Mouse (Mus musculus) frontal cortex, postnatal 36 days (tissue): ENCODE results near the gene Slc2a9.

Source experiments
- DNase-seq, 2 experiments: peaks; one replicate each; pipeline ENCODE4 v3.0.0; 2022; ENCODE audit warnings: low spot score in 2 of 2

Gene Slc2a9

DNA sequence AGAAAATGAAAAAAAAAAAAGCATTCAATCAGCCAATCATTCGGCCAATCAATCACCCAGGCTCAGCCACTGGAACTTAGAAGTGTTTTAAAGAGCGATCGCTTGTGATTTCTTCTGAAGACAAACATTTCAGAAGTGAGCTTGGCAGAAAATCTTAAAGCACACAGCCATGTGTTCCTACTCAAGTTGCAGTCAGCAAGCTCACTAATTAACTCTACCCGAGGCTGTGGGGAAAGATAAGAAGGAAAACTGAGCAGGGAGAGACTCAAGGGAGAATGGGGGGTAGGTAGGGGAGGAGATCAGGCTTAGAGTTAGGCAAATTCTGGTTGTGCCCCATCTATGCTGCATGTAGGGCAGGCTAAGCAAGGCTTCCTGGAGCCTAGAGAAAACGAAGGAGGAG is 130.6 kb downstream of the Slc2a9 start:
- DNase-seq = peak in 1 of 2 experiments; percentile 42

DNA sequence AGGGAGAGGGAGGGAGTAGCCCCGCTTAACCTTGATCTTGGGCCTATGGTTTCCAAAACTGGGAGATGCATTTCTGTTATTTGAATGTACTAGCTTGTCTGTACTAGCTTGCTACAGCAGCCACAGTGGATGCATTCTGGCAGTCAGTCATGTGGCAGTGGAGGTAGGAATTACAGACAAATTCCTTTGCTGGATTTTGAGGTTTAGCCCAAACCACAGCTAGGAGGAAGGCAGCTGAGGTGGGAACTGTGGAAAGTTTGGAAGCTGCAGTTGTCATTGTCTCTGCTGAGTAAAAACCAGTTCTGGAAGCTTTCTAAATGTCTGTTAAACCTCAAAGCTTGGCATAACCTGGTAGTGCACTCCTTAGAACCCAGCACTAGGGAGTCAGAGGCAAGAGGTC is 131.6 kb downstream of the Slc2a9 start:
- DNase-seq = no peak

DNA sequence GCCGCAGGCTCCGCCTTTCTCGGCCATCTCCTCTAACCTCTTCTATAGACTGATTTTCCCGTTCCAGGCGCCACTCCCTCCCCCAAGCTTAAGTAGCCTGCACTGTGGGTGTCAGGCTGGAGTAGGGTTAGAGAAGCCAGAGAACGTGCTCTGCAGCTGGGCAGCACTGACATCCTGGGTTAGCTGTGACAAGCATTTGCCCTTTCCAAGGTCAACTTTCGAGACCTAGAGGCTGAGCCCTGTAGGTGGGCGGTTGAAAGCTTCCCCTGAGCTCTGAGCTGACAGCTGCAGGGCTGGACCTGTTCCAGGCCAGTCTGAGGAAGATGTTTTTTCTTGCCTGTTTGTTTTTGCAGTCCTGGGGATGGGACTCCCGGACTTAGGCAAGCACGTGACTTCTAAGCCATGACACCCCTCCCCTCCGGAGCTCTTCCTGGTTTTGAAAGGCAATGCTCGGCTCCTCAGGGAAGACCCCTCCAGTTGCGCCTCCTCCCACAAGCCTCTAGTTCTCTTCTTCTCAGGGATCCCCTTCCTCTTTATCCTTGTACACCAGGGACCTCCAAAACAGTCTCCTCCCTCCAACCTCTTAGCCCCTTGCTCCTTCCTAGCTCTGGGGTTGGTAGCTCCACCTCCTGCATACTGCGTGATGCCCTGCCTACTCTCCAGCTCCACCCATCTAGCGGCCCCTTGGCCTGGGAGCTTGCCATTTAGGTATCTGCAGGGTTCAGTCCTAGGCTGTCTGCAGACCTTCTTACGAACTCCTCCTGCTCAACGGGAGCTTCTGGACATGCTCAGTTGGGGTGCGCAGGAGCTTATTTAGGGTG is 136.1 kb downstream of the Slc2a9 start:
- DNase-seq = peak in 1 of 2 experiments; percentile 15

DNA sequence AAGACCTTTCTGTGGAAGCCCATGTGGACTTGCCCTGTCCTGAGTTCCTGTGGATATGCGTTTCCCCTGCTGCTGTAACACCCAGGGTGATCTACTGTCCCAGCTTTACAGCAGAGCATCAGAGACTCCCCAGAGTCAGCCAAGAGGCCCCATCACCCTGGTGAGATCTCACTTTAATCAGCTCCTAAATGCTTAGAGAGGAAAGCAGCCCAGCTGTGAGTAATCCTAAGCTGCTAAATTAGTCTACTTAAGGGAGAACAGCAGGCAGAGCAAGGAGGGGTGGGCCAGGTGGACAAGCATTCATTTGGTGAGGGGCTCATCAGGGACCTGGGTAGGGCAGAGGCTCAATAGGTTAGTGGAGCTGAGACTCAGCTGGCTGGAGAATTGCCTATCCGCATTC is 137.4 kb downstream of the Slc2a9 start:
- no peak for DNase-seq

DNA sequence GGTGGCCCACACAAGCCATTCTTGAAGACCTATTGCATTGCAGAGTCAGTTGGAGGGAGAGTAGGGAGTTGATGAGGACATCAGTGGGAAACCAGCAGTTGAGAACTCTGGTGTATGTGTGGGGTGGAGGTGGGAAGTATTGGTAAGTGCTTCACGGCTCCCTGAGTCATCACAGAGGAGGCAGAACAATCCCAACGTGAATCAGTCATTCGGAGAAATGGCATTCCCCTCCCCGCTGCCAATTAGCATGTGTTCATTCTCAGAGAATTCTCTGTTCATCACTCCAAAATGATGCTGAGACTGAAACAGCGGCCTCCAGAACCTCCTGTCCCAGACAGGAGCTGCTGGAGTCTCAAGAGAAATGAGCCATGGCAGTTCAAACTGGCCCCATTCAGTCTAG is 138.5 kb downstream of the Slc2a9 start:
- peak; percentile 62 to 64 for DNase-seq

DNA sequence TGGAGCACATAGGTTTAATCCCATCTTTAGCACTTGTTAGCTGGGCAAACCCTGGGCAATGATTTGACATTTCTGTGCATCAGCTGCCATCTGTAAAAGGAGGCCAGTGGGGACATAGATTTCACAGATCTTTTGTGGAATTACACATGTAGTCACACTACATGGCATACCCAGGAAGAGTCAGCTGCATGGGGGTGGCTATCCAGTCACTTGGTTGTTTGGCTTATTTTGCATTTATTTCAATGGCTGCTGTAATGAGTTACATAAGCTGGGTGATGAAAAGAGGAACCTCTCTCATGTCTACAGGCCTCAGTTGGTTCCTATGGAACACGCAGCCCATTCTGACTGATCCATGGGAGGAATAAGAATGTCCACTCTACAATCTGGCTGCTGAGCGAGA is 143.2 kb downstream of the Slc2a9 start:
- peak in 1 of 2 experiments; percentile 19 for DNase-seq

DNA sequence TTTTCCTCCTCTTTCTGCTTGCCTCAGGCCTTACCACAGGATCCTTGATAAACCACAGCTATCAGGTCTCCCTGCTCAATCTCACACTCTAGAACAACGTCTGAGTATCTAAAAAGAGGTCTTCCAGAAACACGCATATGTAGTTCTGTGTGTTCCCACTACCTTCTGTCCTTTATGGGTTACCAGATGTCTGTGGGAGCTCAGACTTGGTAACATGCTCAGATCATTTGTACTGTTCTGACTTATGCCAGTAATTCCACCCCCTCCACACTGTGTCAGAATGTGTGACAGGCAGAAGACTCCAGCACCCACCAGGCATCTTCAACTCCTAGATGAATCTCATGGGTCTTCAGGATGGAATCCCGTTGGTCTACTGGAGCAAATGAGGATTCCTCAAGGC is 146.0 kb downstream of the Slc2a9 start:
- peak; percentile 17 to 50 for DNase-seq

DNA sequence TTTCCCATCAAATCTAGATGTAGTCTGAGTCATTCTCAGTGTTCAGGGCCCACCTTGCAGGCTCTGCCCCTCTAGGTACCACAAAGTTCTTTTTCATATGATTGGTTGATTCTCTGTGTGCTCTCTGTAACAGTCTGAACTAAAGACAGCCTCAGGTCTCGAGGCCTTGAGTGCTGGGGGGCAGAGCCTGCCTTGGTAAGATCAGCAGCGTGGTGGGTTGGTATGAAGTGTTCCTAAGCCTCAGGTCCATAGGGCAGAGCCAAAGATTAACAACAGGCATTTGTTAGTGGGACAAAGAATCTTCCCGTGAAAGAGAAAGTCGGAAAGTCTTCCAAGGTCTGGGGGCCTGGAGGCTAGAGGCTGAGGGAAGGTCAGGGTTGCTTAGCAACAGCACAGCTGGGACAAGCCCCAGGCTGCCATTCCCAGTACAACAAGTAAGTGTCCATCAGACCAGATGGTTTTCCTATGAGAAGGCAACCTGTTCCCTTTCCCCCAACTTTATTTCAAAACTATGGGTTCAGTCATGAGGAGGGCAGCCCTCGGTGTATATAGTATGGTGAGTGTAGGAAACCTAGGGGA is 152.5 kb downstream of the Slc2a9 start:
- DNase-seq = no peak

DNA sequence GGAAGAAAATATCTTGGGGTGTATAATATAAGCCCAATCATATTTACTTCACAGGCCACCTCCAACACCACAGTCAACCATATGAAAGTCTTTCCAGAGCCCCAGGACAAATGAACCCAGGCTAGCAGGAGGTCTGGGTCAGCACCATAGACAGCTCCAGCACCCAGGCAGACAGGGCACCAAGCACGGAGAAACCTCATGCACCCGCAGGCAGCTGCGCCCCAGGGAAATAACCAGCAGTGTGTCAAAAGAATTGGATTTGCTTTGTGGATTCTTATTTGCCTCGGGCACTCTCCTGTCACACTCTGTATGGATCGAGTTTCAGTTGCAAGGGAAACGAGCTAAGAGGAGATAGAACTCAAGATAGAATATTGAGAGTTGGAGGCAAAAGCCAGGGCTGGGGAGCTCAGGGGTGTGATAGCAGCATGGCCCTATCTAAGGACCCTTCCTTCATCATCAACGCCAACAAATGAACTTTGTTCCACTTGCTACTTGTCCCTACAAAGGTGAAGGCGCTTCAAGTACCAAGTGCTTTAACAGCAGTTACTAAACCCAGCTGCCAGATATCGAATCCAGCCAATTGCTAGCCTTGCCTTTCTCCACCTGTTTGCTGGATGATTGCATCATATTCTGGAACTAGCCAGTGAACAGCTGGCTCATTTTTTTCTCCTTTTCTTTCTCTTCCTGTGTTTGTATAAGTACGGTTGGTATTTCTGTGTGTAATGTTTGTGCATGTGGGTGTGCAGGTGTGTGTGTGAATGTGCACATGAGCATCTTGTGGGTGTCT is 156.1 kb downstream of the Slc2a9 start:
- no peak for DNase-seq

DNA sequence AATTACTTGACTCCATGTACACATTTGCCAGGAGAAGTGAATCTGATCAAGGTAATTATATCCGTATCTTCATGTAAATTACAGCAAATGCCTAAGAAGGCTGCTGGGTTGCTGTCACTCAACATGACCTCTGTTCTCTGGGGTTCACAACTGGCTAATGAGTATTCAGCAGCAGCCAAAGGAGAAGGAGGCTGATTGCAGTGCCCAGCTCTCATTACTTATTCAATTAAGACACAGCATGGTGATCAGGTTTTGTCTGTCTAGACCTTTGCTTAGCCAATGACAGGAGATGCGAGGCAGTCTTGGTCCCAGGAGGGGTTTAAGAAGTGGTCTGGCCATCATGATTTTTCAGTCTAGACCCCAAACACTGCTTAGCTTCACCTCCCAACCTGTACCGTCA is 159.8 kb downstream of the Slc2a9 start:
- DNase-seq = no peak

DNA sequence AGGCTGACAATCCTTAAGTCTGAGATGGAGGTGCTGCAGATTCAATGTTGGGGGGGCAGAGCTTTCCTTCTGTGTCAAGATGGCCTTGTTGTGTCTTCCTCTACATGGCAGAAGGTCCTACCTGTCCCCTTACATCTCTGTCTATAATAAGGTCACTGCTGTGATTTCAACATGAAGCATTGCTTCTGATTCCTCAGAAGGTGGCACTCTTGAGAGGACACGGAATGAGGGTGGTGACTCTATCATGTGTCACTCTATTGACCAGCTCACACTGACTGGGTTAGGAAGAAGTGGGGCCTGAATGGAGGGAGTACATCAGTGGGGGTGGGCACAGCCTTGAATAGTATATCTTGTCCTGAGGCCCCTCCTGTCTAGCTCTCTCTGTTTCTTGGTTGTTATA is 168.4 kb downstream of the Slc2a9 start:
- no peak for DNase-seq

DNA sequence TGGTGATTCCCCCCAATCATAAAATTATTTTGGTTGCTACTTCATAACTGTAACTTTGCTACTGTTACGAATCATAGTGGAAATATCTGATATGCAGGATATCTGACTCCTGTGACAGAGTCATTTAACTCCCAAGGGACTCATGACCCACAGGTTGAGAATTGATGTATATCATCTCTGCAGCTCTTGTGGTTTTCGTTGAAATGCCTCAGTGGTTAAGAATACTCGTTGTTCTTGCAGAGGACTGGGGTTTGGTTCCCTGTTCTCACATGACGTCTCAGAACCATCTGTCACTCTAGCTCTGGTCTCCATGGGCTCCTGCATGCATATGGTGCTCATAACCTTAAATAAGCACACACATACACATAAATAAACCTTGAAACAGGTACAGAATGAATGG is 169.6 kb downstream of the Slc2a9 start:
- DNase-seq = no peak

DNA sequence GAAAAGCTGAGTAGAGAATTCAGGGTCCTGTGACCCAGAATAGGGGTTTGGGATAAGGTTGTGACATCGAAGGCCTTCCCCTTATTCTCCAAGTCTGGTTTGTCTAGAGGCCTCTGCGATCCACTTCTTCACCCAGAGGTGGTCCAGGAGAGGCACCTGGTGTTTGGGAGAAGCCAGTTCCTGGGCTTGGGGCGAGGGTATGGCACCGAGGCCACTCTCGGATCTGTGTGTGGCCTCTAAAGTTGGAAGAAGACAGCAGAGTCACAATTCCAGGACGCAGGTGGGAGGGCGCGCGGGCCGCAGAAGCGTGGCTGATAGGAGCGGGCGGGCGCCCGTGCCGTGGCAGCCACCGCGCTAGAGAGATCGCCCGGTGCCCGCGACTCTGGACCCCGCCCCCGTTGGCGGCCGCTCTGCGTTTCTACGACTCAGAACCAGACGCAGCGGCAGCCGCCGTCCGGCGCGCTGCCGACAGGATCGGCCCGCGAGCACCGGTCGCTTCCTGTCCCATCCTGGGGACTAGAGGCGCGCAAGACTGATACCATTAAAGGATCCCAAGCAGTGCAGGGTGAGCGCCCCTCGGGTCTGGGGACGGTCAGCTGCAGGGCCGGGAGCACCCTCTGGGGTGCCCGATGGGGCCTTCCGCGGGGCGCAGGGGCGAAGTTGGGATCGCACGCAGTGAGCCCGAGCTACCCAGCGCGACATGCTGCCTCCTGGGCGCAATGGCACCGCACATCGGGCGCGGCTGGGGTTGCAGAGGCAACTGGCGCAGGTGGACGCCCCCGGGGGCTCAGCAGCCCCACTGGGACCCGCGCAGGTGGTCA is 183.8 kb downstream of the Slc2a9 start, which contains the start of gene Drd5:
Gene Drd5, plus strand, starts transcription at position 402 of the 821 bp plus-strand sequence.
- no peak for DNase-seq

DNA sequence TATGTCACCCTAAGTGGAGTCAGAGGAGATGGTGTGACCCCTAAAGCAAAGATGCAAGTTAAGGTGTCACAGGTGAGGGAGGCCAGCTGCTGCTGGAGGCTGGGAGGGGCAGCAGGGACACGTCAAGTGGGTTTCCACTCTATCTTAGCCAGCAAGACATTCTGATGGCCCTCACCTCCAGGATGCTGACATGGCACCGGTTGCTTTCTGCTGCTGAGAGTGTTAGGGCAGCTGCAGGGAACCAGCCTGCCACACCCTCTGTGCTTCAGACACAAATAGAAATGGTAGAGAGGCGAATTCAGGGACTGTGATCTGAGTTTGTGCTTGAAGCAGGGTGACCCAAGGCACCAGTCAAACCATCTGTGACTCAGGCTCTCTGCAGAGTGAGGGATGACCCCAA is 193.1 kb downstream of the Slc2a9 start:
- DNase-seq = no peak

DNA sequence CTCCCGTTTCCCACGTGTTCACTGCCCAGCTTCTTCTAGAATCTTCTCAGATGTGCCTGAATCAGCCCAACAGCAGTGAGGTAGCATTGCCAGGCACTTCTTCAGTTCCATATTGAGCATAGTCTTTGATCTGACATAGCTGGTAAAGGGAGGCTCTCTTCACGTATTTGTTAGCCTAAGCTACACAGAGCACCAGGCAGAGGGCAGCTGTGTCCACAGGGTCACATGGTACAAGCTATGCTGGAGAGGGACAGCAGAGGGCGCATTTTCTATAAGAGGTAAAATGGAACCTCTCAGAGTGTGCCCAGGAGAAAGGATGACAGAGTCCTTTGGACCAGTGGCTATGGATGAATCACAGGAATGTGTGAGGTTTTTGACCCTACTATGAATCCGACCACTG is 194.1 kb downstream of the Slc2a9 start:
- DNase-seq = peak; percentile 61 to 78

DNA sequence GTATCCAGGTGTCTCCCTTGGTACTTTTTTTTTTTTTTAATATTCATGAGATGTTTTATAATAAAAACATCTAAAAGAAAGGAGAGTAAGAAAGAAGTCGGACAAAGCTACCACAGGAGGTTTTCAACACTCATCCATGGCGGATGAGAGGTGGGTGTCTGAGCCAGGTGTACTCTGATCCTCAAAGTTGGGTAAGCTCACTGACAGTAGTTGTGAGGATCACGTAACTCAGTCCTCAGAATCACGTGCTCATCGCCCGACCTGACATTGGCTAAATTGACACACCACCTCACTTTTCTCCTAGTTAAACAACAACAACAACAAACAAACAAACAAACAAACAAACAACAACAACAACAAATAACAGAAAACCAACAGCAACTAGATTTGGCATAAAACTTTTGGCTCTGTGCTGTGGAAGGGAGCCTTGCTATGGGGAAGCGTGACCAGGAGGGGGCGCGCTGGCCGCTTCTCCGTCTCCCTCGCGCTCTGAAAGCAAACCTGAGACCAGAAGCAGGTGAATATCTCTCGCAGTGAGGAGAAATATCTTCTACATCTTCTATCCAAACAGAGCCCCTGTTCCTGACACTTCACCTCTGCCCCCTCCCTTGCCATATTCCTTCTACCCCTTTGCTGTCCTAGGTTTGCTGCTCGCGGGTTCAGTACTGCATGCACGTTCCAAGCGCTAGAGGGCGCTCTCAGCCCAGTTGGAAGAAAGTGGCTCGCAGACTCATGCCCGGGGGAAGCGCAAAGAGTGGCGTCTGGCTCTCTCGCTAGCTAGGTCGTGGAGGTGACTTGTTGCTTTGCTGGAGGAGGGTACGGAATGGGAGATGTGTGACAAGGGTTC is 195.5 kb downstream of the Slc2a9 start:
- DNase-seq = peak; percentile 91 to 92

DNA sequence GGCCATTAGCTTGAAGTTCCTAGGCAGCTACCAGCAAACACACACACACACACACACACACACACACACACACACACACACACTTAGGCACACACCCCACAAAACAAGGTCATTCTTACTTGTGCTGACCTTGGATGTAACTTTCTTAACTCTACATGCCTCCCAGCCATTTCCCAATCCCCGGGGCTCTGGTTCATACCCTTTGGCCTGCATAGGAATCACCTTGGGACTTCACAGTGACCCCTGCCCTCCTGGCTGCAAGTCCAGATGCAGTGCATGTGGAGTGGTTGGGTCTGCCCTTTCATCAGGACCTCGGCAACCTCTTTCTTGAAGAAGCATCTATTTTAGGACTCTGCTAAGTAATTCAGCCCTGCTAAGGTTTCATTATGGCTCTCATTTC is 197.7 kb downstream of the Slc2a9 start:
- DNase-seq = no peak

DNA sequence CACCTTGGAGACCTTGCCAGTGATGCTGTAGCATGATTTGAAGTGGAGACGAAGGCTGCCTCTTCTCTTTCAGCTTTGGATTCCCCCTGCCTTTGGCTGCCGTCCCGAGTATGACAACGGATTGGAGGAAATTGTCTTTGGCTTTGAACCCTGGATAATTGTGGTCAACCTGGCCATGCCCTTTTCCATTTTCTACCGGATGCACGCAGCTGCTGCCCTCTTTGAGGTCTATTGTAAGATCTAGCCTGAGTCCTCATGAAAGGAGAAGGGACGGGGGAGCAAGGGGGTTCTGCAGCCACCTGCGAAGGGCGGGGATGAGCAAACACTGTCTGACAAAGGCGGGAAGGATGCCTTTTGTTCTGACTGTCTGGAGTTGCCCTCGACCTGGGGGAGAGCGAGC is 200.3 kb downstream of the Slc2a9 start:
- no peak for DNase-seq

DNA sequence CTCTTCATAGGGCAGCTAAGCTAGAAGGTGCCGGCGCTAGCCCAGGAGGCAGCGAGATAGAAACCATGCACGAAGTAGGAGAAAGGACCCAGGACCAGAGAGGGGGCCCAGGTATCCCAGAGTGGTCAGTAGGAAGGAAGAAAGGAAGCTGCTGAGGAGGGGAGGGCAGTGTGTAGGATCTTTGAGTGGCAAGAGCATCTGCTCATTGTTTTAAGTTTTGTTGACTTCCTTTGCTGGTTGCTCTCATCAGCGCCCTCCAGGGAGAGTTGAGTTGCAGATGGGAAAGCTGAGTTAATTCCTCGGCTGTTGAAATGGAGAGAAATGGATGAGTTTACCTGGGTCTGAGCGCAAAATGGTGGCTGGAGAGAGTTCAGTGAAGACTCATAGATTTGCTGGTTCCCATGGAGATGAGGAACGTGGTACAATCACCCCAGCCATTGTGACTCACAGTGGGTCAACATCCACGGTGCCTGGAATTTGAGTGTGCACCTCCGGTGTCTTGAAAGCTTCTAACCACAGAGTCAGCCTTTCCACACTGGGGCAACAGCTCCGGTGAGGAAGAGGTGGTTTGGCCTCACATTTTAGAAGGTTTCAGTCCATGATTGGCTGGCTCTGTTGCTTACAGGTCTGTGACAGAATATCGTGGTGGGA is 201.1 kb downstream of the Slc2a9 start:
- DNase-seq = no peak
